In genomic region chr16:13969096-13969495, GRCm38 (mm10) we compare ENCODE assay signal across 21 mouse cellular contexts. TPM values are rescaled to one million over a fixed set of nuclear protein-coding genes. Genes with fewer than 3 reads are reported as not detected.
DNase-seq lines count a peak whose midpoint lies in the region; TF ChIP-seq lines count a peak whose summit lies in the region.
"Had no signal": no experiment of that assay in that cellular context is flagged by ENCODE, and none has a peak within 500 bp of the region (broad histone marks: within the 10 kb centered on the region; RNA-seq: fewer than 3 reads in every experiment).

No protein-coding gene starts in this region.

- WGBS in lung, adult 2 months = 70% methylated on average over 1 of the region's 1 CpGs

- TF ChIP-seq CTCF in lung, adult 2 months (IDR thresholded peaks at IDR 0.05; ENCODE audit: insufficient read depth, low read length) = no peak

- DNase-seq in 3134 (ENCODE audit: extremely low read depth, insufficient read length, low spot score) (peak; percentile 24), 3T3-L1 (ENCODE audit: low read depth, low spot score) (peak; percentile 73), MEL-GATA-1-ER (ENCODE audit: extremely low read depth, low read depth) (peak; percentile 2)
- DNase-seq in fibroblast of lung, adult 2 months (ENCODE audit: low read depth) = peak; percentile 12
- no peak for DNase-seq in ovary, postnatal 14 days (ENCODE audit: low spot score)
- DNase-seq in lung, adult 2 months = no peak
- no peak for DNase-seq in kidney, postnatal 10 days
- DNase-seq in urinary bladder, postnatal 4 days (ENCODE audit: low spot score in 2 of 2) = no peak
- DNase-seq: adrenal gland, postnatal 36 days; cerebellum, adult 2 months; cerebellum, postnatal 10 days; gastrocnemius, postnatal 10 days; heart, postnatal 36 days had no signal

- no peaks in the 10 kb centered on the region for H3K4me1 ChIP-seq in lung, adult 2 months (ENCODE audit: control insufficient read depth, insufficient read depth, low read length)
- H3K4me1 ChIP-seq: embryonic facial prominence, embryonic 10.5 days; forebrain, embryonic 15.5 days; heart, embryonic 13.5 days; hindbrain, embryonic 15.5 days had no signal

- no peak for TF ChIP-seq POLR2A in lung, adult 2 months (IDR thresholded peaks at IDR 0.05; ENCODE audit: borderline replicate concordance, extremely low read depth, low read depth, low read length)

- H3K4me3 ChIP-seq in lung, adult 2 months (replicated peaks; ENCODE audit: extremely low read depth, low read depth, low read length) = no peak overlapping the region
- H3K4me3 ChIP-seq: embryonic facial prominence, embryonic 10.5 days; forebrain, embryonic 15.5 days; heart, embryonic 13.5 days; hindbrain, embryonic 15.5 days had no signal

RNA-seq across cellular contexts. Expression of gene 2900011O08Rik, which starts 17.3 kb away (rescaled TPM):
- polyA plus RNA-seq in lung, adult 2 months (2012; rRNA removed) = 0.20 TPM in 1 of 2 replicates, not detected in the other
- polyA plus RNA-seq: G1E had no signal

RNA-seq across cellular contexts. Expression of gene Ifitm7, which starts 17.6 kb away (rescaled TPM):
- not detected in 2 replicates for polyA plus RNA-seq in lung, adult 2 months (2012; rRNA removed)
- polyA plus RNA-seq: embryonic facial prominence, embryonic 14.5 days; G1E; heart, embryonic 13.5 days; heart, postnatal 0 days; intestine, embryonic 16.5 days had no signal

Comparison
In these comparisons a context has a peak if more than half of its experiments do, and no peak if none do; other contexts are left out.
1. DNase-seq: peak in 3134 (single experiment), 3T3-L1 (single experiment), MEL-GATA-1-ER (single experiment) and fibroblast of lung, adult 2 months (single experiment); none in ovary, postnatal 14 days (single experiment), lung, adult 2 months (single experiment), kidney, postnatal 10 days (single experiment) and urinary bladder, postnatal 4 days (0 of 2).